Mouse (Mus musculus) granulocyte monocyte progenitor cell, adult 5-6 weeks (primary cell): ENCODE measurements around the gene Prr18. TPM values are rescaled to one million over a fixed set of nuclear protein-coding genes. Genes with fewer than 3 reads are reported as not detected.

Experiments used
- ATAC-seq: replicated peaks from 2 replicates; pipeline ENCODE4 v1.8.0; 2016; ENCODE audit warnings: mild to moderate bottlenecking, moderate TSS enrichment, inconsistent platforms; ENCODE audit not compliant: poor library complexity, severe bottlenecking
- total RNA-seq, 2 experiments: library from RNA; stranded (forward) in 1 of 2; stranded (reverse) in 1 of 2; fragments of 200-712, 200-1000 nt in 1 of 2; fragments of >200 nt in 1 of 2; fragmentation: Nextera tagmentation in 1 of 2; gene quantifications; 2 replicates each; pipeline ENCODE4 v1.2.3; 2014 to 2017

Gene Prr18
- total RNA-seq, 2 experiments from 2014 or later: not detected

- ATAC-seq: peak; percentile 57
Observed at GRCm38 (mm10) chr17:8377298-8377697, 40.0 kb downstream of the Prr18 start.

DNA sequence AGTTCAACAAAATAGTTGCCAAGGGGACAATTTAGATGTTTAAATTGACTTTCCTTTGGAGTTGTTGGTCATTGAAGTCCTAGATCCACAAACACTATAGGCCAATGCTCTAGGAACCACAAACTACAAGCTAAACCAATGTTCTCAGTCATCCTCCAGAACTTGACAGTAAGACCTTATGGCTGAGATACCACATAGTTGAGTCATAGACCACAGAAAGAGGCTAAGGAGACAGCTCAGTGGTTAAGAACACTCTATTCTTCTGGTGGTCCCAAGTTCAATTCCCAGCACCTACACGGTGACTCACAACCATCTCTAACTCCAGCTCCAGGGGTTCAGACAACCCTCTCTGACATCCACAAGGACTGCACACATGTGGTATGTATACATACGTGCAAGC is 48.2 kb downstream of the Prr18 start:
- no peak for ATAC-seq

GRCm38 (mm10) chr17:8388463-8388862 is 51.2 kb downstream of the Prr18 start:
- peak; percentile 50; the same call in 1 of the 2 replicates for ATAC-seq

- peak; percentile 61 for ATAC-seq
Observed at GRCm38 (mm10) chr17:8388990-8389789, 51.9 kb downstream of the Prr18 start.

GRCm38 (mm10) chr17:8389790-8390095 is 52.5 kb downstream of the Prr18 start:
- no peak for ATAC-seq

DNA sequence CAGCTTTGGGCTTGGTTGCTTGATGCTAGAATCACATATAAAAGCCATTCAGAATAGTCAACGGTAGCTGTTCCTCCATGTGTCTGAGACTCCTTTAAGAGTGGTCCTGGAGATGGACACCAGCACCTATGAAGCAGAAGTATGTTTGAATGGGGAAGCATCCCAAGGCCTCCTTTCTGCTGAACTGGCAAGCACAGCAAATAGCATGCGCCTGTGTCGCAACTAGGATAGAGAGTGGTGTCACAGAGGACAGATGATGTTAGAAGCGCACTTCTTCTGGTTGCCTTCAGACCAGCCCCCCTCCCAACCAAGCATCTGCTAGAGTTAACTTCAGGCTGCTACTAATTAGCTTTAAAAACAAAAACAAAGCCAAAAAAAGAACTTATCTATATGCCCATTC is 53.2 kb downstream of the Prr18 start:
- peak; percentile 89 for ATAC-seq

Other genes starting within 250 kb of the Prr18 start
- not detected in 2 replicates for gene Gm49673, start 189.7 kb upstream of the Prr18 start, total RNA-seq (2014; fragmentation: Nextera tagmentation)
- not detected in 2 replicates for gene Gm49673, start 189.7 kb upstream of the Prr18 start, total RNA-seq (2017)
- 71.8 and 74.2 TPM in 2 replicates for gene Rnaset2a, start 189.4 kb upstream of the Prr18 start, total RNA-seq (2014; fragmentation: Nextera tagmentation)
- 57.8 and 62.4 TPM in 2 replicates for gene Rnaset2a, start 189.4 kb upstream of the Prr18 start, total RNA-seq (2017)
- 34.3 and 38.7 TPM in 2 replicates for gene Fgfr1op, start 172.0 kb upstream of the Prr18 start, total RNA-seq (2014; fragmentation: Nextera tagmentation)
- gene Fgfr1op, start 172.0 kb upstream of the Prr18 start, total RNA-seq (2017): 49.2 and 53.3 TPM in 2 replicates
- not detected in 2 replicates for gene Ccr6, start 101.4 kb upstream of the Prr18 start, total RNA-seq (2014; fragmentation: Nextera tagmentation)
- not detected in 2 replicates for gene Ccr6, start 101.4 kb upstream of the Prr18 start, total RNA-seq (2017)
- 153 and 168 TPM in 2 replicates for gene Mpc1, start 54.6 kb upstream of the Prr18 start, total RNA-seq (2014; fragmentation: Nextera tagmentation)
- gene Mpc1, start 54.6 kb upstream of the Prr18 start, total RNA-seq (2017): 161 and 207 TPM in 2 replicates
- gene Sft2d1, start 26.4 kb upstream of the Prr18 start, total RNA-seq (2014; fragmentation: Nextera tagmentation): 84.0 and 86.0 TPM in 2 replicates
- gene Sft2d1, start 26.4 kb upstream of the Prr18 start, total RNA-seq (2017): 32.9 and 33.3 TPM in 2 replicates
- not detected in 2 replicates for gene T2, start 18.5 kb downstream of the Prr18 start, total RNA-seq (2014; fragmentation: Nextera tagmentation)
- not detected in 2 replicates for gene T2, start 18.5 kb downstream of the Prr18 start, total RNA-seq (2017)
- not detected in 2 replicates for gene T, start 97.0 kb downstream of the Prr18 start, total RNA-seq (2014; fragmentation: Nextera tagmentation)
- not detected in 2 replicates for gene T, start 97.0 kb downstream of the Prr18 start, total RNA-seq (2017)
- gene Pde10a, start 187.9 kb downstream of the Prr18 start, total RNA-seq (2014; fragmentation: Nextera tagmentation): not detected in 2 replicates
- gene Pde10a, start 187.9 kb downstream of the Prr18 start, total RNA-seq (2017): 0.36 and 0.69 TPM in 2 replicates
- gene Gm17087, start 229.5 kb downstream of the Prr18 start, total RNA-seq (2014; fragmentation: Nextera tagmentation): not detected in 2 replicates
- gene Gm17087, start 229.5 kb downstream of the Prr18 start, total RNA-seq (2017): not detected in 2 replicates